Mouse (Mus musculus): Measurements from ENCODE around the gene Dscam.

GRCm38 (mm10) chr16:96888036-96888435 is 282.5 kb downstream of the Dscam start:
- no peak for TF ChIP-seq CTCF (IDR thresholded peaks at IDR 0.05; ENCODE audit: borderline replicate concordance, extremely low read depth, insufficient read depth, insufficient read length)
- no peak for TF ChIP-seq POLR2A (IDR thresholded peaks at IDR 0.05; ENCODE audit: borderline replicate concordance, extremely low read depth, insufficient read depth, insufficient read length, poor library complexity, severe bottlenecking)
